Mouse (Mus musculus) ES-Bruce4 (cell line): Measurements from ENCODE around the gene Tln1. TPM values are rescaled to one million over a fixed set of nuclear protein-coding genes. Genes with fewer than 3 reads are reported as not detected.
A peak's percentile ranks its signal among the peaks of the same experiment; 100 is the strongest.

Experiments
- H3K27ac ChIP-seq: 2 replicates; pipeline ENCODE4 v1.5.1; 2012; ENCODE audit warnings: low read length, inconsistent platforms; ENCODE audit not compliant: insufficient read depth
- H3K27me3 ChIP-seq: 2 replicates; pipeline ENCODE4 v1.6.1; 2012; ENCODE audit warnings: mild to moderate bottlenecking, low read length, inconsistent platforms; ENCODE audit not compliant: control insufficient read depth, poor library complexity, insufficient read depth, severe bottlenecking
- H3K36me3 ChIP-seq: 2 replicates; pipeline ENCODE4 v1.6.1; 2012; ENCODE audit warnings: inconsistent platforms, mild to moderate bottlenecking, low read length, moderate library complexity; ENCODE audit not compliant: control insufficient read depth, poor library complexity, insufficient read depth, severe bottlenecking
- H3K4me1 ChIP-seq: one replicate; pipeline ENCODE4 v1.8.1; 2011; ENCODE audit warnings: low read length; ENCODE audit not compliant: control insufficient read depth, insufficient read depth
- H3K4me3 ChIP-seq: 2 replicates; pipeline ENCODE4 v1.5.1; 2011; ENCODE audit warnings: low read depth, mild to moderate bottlenecking, low read length
- H3K9ac ChIP-seq: 2 replicates; pipeline ENCODE4 v1.6.1; 2012; ENCODE audit warnings: low read depth, mild to moderate bottlenecking, inconsistent platforms; ENCODE audit not compliant: poor library complexity, severe bottlenecking
- H3K9me3 ChIP-seq: replicated peaks from 2 replicates; pipeline ENCODE4 v1.6.1; 2012; ENCODE audit warnings: mild to moderate bottlenecking, low read length, inconsistent platforms; ENCODE audit not compliant: control insufficient read depth, poor library complexity, insufficient read depth, severe bottlenecking
- CTCF ChIP-seq: IDR thresholded peaks from one replicate; pipeline ENCODE4 v1.8.1; 2011; ENCODE audit warnings: low read depth, low read length
- EP300 ChIP-seq: IDR thresholded peaks from 2 replicates; pipeline ENCODE4 v1.6.1; 2011; ENCODE audit warnings: low read depth, low read length; ENCODE audit not compliant: insufficient read depth
- POLR2A ChIP-seq: IDR thresholded peaks from one replicate; pipeline ENCODE4 v1.8.1; 2011; ENCODE audit warnings: low read length; ENCODE audit not compliant: insufficient read depth
- polyA plus RNA-seq: library from polyadenylated mRNA; stranded (reverse); fragments of >200 nt; gene quantifications from 2 replicates; pipeline ENCODE4 v1.2.4, GENCODE M21; 2011; ENCODE audit warnings: low read depth; ENCODE audit not compliant: missing spikeins, insufficient read depth, insufficient read length

The Tln1 gene
- polyA plus RNA-seq, 1 experiment, result 92.5 TPM

- Histone ChIP-seq H3K9ac (no peak overlapping the region), H3K4me1 (peaks cover 3% of the 10 kb centered on the region), H3K27ac (no peak overlapping the region), H3K27me3 (no peaks in the 10 kb centered on the region), H3K4me3 (no peak overlapping the region), H3K9me3 (no peaks in the 10 kb centered on the region), H3K36me3 (peaks cover 7% of the 10 kb centered on the region)
- TF ChIP-seq EP300 (no peak), CTCF (no peak), POLR2A (no peak)
These were observed 17.2 kb upstream of the Tln1 start for GRCm38 (mm10) chr4:43579731-43580130.

- Histone ChIP-seq H3K4me1 (peaks cover 3% of the 10 kb centered on the region), H3K9ac (peak overlapping the region; percentile 75), H3K9me3 (no peaks in the 10 kb centered on the region), H3K4me3 (peak overlapping the region; percentile 91), H3K27ac (no peak overlapping the region), H3K27me3 (no peaks in the 10 kb centered on the region), H3K36me3 (peaks cover 7% of the 10 kb centered on the region)
- no peak for TF ChIP-seq POLR2A
- TF ChIP-seq CTCF, result no peak
These were observed 16.8 kb upstream of the Tln1 start for GRCm38 (mm10) chr4:43579256-43579655.

- no peak within 1 kb of the TSS for H3K27ac ChIP-seq
- peaks cover 7% of the 10 kb centered on the region for H3K36me3 ChIP-seq
- TF ChIP-seq EP300, result no peak
- no peak for TF ChIP-seq CTCF
- TF ChIP-seq POLR2A, result no peak
These were observed 16.1 kb upstream of the Tln1 start, which contains the start of the genes Rgp1 and Gba2 for GRCm38 (mm10) chr4:43578376-43579204. Gene Rgp1 (plus strand): TSS chr4:43578715. Gene Gba2 (minus strand): TSS chr4:43578873.

DNA sequence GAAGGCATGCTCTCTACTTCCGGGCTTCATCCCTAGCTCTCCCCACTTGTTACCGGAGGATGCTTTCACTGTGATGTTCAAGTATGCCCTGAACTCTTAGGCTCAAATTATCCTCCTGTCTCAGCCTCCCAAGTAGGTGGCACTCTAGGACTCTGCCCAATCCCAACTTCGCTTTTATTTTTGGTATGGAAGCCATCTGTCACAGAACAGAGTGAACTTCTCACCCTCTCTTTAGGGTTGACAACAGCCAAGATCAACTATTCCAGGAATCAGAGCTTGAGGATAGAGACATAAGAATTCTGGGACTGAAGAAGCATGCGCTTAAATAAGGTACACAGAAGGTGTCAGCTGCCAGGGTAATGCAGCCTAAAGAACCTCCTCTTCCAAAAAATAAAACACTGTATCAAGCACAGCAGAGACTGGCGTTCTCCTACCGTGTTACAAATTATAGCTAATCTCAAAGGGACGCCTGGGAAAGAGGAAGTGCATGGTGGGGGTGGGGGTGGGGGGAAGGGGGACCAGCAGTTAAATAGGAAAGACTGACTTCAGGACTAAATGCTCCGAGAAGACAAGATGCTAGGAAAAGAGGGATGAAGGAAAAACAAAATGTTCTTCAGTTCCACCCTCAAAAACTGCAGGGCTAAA is 14.9 kb upstream of the Tln1 start:
- H3K27me3 ChIP-seq, result no peaks in the 10 kb centered on the region
- H3K4me1 ChIP-seq, result peaks cover 3% of the 10 kb centered on the region
- H3K9me3 ChIP-seq, result no peaks in the 10 kb centered on the region
- no peak for TF ChIP-seq EP300
- no peak for TF ChIP-seq CTCF
- TF ChIP-seq POLR2A, result no peak
- peaks cover 3% of the 10 kb centered on the region; the same call in 1 of the 2 replicates for H3K36me3 ChIP-seq
- H3K27ac ChIP-seq, result no peak overlapping the region
- 0 out of 2 replicates have a peak overlapping the region, but pooled peaks have one; percentile 75 for H3K9ac ChIP-seq
- H3K4me3 ChIP-seq, result no peak overlapping the region; the same call in 1 of the 2 replicates

More at GRCm38 (mm10) chr4:43578376-43579204, 16.1 kb upstream of the Tln1 start, which contains the start of the genes Rgp1 and Gba2:
- Histone ChIP-seq H3K9me3 (no peaks in the 10 kb centered on the region), H3K9ac (peak within 1 kb of the TSS; percentile 75), H3K4me1 (peaks cover 3% of the 10 kb centered on the region), H3K27me3 (no peaks in the 10 kb centered on the region), H3K4me3 (peak within 1 kb of the TSS; percentile 91)

GRCm38 (mm10) chr4:43575356-43575755 is 12.9 kb upstream of the Tln1 start:
- H3K9me3 ChIP-seq, result no peaks in the 10 kb centered on the region
- peaks cover 3% of the 10 kb centered on the region for H3K4me1 ChIP-seq
- H3K4me3 ChIP-seq, result no peak overlapping the region
- H3K27me3 ChIP-seq, result no peaks in the 10 kb centered on the region
- no peak for TF ChIP-seq CTCF
- no peak overlapping the region for H3K27ac ChIP-seq
- H3K9ac ChIP-seq, result no peak overlapping the region
- H3K36me3 ChIP-seq, result no peaks in the 10 kb centered on the region

DNA sequence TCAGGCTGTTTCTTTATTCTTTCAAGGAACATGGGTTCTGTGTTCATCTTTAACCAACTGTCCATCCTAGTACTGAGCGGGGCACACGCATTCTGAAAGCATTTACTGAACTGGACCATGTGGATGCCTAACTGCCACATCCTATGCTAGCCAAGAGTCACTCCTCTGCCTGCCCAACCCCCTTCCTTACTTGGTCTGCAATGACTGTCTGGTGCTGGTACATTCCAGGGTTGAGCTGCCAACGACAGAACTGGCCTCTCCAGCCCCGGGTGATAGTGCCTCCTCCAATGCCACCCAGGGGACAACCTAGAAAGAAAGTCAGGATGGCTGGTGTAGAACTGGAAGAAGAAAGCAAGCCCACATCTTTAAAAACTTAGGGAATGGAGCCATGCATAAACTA is 11.1 kb upstream of the Tln1 start:
- Histone ChIP-seq H3K4me3 (no peak overlapping the region), H3K36me3 (0 out of 2 replicates have a peak, but pooled peaks cover 2% of the 10 kb centered on the region)

More for the DNA sequence above, 11.1 kb upstream of the Tln1 start:
- Histone ChIP-seq H3K4me1 (peaks cover 3% of the 10 kb centered on the region), H3K27ac (no peak overlapping the region), H3K9me3 (no peaks in the 10 kb centered on the region), H3K9ac (no peak overlapping the region), H3K27me3 (no peaks in the 10 kb centered on the region)
- TF ChIP-seq POLR2A, result no peak
